Mouse (Mus musculus) kidney, postnatal 36 days (tissue): ENCODE data around the gene Telo2.

ENCODE experiments used
- DNase-seq, 2 experiments: peaks; one replicate each; pipeline ENCODE4 v3.0.0; 2021 to 2022; ENCODE audit warnings: mixed read lengths in 2 of 2

The Telo2 gene

GRCm38 (mm10) chr17:25100052-25100451, 15.7 kb downstream of the Telo2 start:
- DNase-seq: peak; percentile 49 to 61

DNA sequence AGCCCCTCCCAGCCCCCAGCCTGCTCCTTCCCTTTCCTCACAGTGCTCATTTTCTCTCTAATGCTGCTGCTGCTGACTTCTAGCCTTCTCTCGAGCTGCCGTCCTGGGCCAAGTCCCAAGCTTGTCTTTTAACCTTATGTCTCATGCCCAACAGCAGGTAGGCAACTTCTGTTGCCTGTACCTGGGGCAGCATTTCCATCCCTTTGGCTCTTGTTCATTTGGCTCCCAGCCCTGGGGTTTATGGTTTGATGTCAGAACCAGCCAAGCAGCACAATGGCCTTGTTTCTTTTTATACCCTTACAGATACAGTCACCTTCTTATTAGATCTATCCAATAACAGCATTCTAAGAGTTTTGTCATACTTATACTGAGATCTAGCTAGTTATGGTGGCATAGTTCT, 19.5 kb downstream of the Telo2 start:
- peak; percentile 78 to 86 for DNase-seq

- no peak for DNase-seq
These were observed 25.3 kb downstream of the Telo2 start for GRCm38 (mm10) chr17:25090450-25090849.

DNA sequence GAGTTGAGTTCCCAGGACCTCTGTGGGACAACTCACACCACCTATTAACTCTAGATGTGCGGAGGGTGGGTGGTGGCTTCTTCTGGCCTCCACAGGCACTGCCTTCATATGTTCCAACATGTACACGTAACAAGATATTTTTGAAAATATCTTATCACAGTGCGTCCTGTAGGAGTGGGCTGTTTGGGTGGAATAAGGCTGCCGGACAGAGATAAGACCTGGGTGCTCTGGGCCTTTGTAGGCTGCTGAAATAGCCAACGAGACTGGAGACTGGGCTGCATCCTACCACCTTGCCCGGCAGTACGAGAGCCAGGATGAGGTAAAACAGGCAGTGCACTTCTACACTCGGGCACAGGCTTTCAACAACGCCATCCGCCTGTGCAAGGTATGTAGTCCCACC, 26.6 kb downstream of the Telo2 start:
- no peak for DNase-seq

DNA sequence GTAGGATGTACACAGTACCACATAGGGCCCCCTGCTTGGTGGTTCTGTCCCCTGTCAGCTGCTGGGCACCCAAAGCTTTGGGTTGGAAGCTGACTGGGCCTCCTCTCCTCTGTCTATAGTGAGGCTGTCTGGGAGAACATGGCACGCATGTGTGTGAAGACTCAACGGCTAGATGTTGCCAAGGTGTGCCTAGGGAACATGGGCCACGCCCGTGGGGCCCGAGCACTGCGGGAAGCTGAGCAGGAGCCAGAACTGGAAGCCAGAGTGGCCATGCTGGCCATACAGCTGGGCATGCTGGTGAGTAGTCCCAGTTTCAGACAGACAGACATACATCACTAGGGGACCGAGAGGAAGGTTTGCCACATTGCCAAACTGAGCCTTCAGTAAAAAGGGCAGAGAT, 29.0 kb downstream of the Telo2 start:
- no peak for DNase-seq

GRCm38 (mm10) chr17:25084835-25085385, 30.9 kb downstream of the Telo2 start:
- no peak for DNase-seq

- peak; percentile 71 to 83 for DNase-seq
These were observed 32.3 kb downstream of the Telo2 start, which contains the start of gene Tmem204 for GRCm38 (mm10) chr17:25083444-25083931. Gene Tmem204, minus strand, starts transcription at chr17:25083591.

- no peak for DNase-seq
These were observed 32.9 kb downstream of the Telo2 start for GRCm38 (mm10) chr17:25082887-25083286.

- DNase-seq: peak; percentile 64 to 74
These were observed 33.5 kb downstream of the Telo2 start for GRCm38 (mm10) chr17:25082081-25082847.

DNA sequence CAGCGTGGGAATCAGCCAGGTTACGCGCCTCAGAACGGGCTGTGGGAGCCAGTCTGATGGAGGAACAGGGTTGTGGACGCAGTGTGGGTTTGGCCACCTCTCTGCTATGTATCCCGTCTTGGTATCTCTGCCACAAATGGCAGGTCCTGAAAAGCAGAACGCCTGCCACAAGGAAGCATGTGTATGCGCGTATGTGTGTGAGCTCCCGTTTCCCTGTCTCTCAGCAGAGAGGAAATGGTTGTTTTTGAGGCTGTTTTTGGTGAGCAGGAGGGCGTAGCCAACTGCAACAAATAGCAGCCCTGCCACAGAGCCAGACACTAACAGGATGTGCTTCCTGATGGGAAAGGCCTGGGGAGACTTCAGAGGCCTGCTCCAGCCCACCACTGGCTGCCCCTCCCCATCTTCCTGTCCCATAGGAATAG, 34.8 kb downstream of the Telo2 start:
- DNase-seq: peak; percentile 78 to 86

- DNase-seq: no peak
These were observed 35.6 kb downstream of the Telo2 start for GRCm38 (mm10) chr17:25080210-25080609.

GRCm38 (mm10) chr17:25077771-25078372, 37.9 kb downstream of the Telo2 start:
- peak; percentile 87 to 94 for DNase-seq

DNA sequence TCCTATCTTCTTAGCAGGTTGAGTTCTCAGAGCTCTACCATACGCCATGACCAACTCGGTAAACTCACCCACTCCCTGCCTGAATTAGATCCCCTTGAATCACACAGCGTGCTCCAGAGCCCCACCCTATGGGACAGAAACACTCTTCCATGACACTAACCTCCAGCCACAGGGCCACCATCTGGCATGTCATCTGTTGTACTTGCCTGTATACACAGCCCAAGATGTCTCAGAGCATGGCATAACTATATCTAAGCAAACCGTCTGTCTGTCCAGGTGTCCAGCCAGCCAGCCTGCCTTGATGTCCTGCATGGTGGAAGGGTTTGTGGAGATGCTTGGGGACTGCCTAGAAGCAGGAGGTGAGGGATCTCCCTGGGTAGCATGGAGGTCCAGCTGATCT, 38.9 kb downstream of the Telo2 start:
- no peak for DNase-seq

DNA sequence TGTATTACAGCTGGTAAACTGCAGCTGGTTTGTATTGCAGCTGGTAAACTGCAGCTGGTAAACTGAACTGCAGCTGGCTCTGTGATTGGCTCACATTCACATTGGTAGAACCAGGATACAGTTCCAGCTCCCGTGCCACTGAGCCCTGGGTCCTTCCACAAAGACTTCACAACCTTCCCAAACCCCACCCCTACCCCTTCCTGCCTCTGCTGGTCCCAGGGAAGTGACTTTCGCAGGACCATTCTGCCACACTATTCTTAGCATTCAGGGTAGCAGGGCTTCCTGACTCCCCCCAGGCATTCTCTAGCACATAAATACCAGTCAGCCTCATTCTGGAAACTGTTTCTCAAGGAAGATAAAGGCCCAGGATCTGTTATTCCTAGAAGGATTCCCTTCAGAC, 47.1 kb downstream of the Telo2 start:
- DNase-seq: peak; percentile 37 to 51

DNA sequence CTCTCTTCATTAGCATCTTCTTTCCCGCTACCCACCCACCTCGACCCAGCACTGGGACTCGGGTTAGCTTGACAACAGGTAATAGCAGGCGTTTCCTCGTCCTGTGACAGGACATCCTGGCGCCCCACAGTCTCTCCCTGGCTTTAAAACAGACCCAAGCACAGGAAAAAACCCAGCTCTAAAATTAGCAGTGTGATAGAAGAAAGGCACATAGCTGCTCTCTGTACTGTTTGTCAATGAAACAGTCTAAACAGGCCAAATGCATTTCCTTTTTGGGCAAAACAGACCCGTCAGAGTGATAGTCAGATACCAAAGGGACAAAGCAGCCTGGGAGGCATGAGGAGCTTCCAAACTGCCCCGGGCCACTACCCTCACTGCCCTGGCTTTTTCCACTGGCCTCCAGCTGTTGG, 48.3 kb downstream of the Telo2 start:
- DNase-seq: peak; percentile 71 to 84

DNA sequence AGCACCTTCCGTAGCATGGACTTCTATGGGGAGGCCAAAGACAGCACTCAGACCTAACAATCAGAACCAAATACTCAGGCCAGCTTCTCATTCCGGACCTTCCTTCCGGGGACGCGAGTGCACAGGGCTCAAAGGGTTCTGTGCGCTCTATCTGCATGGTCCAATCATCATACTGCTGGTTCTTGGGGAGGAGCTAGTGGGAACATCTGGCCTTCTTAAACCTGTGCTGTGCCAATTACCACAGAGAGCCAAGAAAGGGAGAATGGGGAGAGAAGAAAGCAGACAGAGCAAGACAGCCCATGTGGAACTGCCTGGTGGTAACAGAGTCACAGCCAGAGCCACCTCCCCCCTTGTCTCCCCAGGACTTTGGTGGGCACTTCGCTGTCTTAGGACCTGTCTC, 49.2 kb downstream of the Telo2 start:
- peak in 1 of 2 experiments; percentile 29 for DNase-seq

GRCm38 (mm10) chr17:25065189-25065588, 50.6 kb downstream of the Telo2 start:
- DNase-seq: peak; percentile 44 to 45

GRCm38 (mm10) chr17:25064351-25064750, 51.4 kb downstream of the Telo2 start:
- peak; percentile 73 to 83 for DNase-seq

DNA sequence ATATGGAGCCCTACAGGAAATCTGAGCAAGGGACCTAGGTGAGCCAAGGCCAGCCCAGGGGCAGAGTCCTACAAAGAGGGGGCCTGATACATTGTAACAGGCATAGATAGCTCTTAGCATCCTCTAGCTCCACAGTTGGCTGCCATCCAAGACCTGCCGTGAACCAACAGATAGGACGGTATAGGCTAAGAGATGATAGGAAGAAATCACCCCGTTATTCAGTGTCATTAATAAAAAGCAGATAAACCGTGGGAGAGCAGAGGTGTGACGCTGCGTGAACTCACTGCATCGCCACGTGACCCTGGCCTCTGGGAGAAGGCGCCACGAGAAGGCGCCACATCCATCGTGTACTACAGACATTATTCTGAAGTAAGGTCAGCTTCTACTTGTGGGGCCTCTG, 51.9 kb downstream of the Telo2 start:
- peak in 1 of 2 experiments; percentile 45 for DNase-seq

GRCm38 (mm10) chr17:25063261-25063660, 52.5 kb downstream of the Telo2 start:
- DNase-seq: no peak

GRCm38 (mm10) chr17:25057041-25057440, 58.7 kb downstream of the Telo2 start:
- no peak for DNase-seq

GRCm38 (mm10) chr17:25053274-25053673, 62.5 kb downstream of the Telo2 start:
- no peak for DNase-seq
